30 mouse cellular contexts compared by ENCODE assay signal in genomic region chr4:152900049-152900448, GRCm38 (mm10).
A peak's percentile ranks its signal among the peaks of the same experiment; 100 is the strongest.
DNase-seq lines count a peak whose midpoint lies in the region; ATAC-seq and TF ChIP-seq lines count a peak whose summit lies in the region.
"Had no signal": no experiment of that assay in that cellular context is flagged by ENCODE, and none has a peak within 500 bp of the region (broad histone marks: within the 10 kb centered on the region; RNA-seq: fewer than 3 reads in every experiment).

No protein-coding gene starts in this region.

- H3K27me3 ChIP-seq in forebrain, postnatal 0 days (ENCODE audit: insufficient read depth, low read length): no peaks in the 10 kb centered on the region
- H3K27me3 ChIP-seq in forebrain, embryonic 10.5 days (ENCODE audit: poor library complexity, severe bottlenecking): 0 out of 2 replicates have a peak, but pooled peaks cover 9% of the 10 kb centered on the region
- H3K27me3 ChIP-seq: embryonic facial prominence, embryonic 15.5 days; liver, embryonic 13.5 days; neural tube, embryonic 15.5 days had no signal

- DNase-seq in forebrain, postnatal 0 days: peak; percentile 39
- no peak for DNase-seq in forebrain, embryonic 10.5 days (ENCODE audit: extremely low spot score, low spot score)
- peak; percentile 40 for DNase-seq in layer of hippocampus, adult 9-11 months
- no peak for DNase-seq in layer of hippocampus, postnatal 25 days (ENCODE audit: extremely low spot score in 1 of 2, low spot score in 1 of 2)
- DNase-seq in right cerebral cortex, adult 18-20 months: peak; percentile 19
- DNase-seq in right cerebral cortex, postnatal 25 days: no peak
- no peak for DNase-seq in heart, adult 9 months (ENCODE audit: low spot score in 2 of 2)
- DNase-seq: adrenal gland, postnatal 14 days; cerebellum, adult 18-20 months; cerebellum, postnatal 14 days; gastrocnemius, postnatal 14 days; kidney, adult 18-20 months; kidney, postnatal 25 days; liver, embryonic 13.5 days; lung, adult 18-20 months; midbrain, embryonic 14.5 days; retina, postnatal 1 day; spleen, adult 18-20 months; thymus, adult 18-20 months; thymus, postnatal 36 days had no signal

- no peak for TF ChIP-seq CTCF in forebrain, postnatal 0 days (IDR thresholded peaks at IDR 0.05; ENCODE audit: low read depth)

- H3K4me3 ChIP-seq in forebrain, postnatal 0 days (ENCODE audit: low read depth, low read length): no peak overlapping the region
- no peak overlapping the region for H3K4me3 ChIP-seq in forebrain, embryonic 10.5 days
- H3K4me3 ChIP-seq: embryonic facial prominence, embryonic 10.5 days; embryonic facial prominence, embryonic 15.5 days; heart, embryonic 10.5 days; heart, embryonic 15.5 days; kidney, embryonic 15.5 days; liver, embryonic 13.5 days; neural tube, embryonic 15.5 days had no signal

- no peaks in the 10 kb centered on the region for H3K9me3 ChIP-seq in forebrain, postnatal 0 days (ENCODE audit: low read length)
- H3K9me3 ChIP-seq in forebrain, embryonic 10.5 days: no peaks in the 10 kb centered on the region
- H3K9me3 ChIP-seq: embryonic facial prominence, embryonic 10.5 days; embryonic facial prominence, embryonic 15.5 days; heart, embryonic 10.5 days; heart, embryonic 15.5 days; kidney, embryonic 15.5 days; neural tube, embryonic 15.5 days had no signal

- no peaks in the 10 kb centered on the region for H3K36me3 ChIP-seq in forebrain, postnatal 0 days (ENCODE audit: insufficient read depth)
- H3K36me3 ChIP-seq in forebrain, embryonic 10.5 days (replicated peaks): no peaks in the 10 kb centered on the region
- H3K36me3 ChIP-seq: embryonic facial prominence, embryonic 10.5 days; embryonic facial prominence, embryonic 15.5 days; heart, embryonic 10.5 days; heart, embryonic 15.5 days; kidney, embryonic 15.5 days; liver, embryonic 13.5 days; neural tube, embryonic 15.5 days had no signal

- peak overlapping the region; percentile 40; the same call in 1 of the 2 replicates for H3K27ac ChIP-seq in forebrain, postnatal 0 days (ENCODE audit: low read depth, low read length)
- H3K27ac ChIP-seq in forebrain, embryonic 10.5 days: no peak overlapping the region
- H3K27ac ChIP-seq: embryonic facial prominence, embryonic 10.5 days; embryonic facial prominence, embryonic 15.5 days; heart, embryonic 10.5 days; heart, embryonic 15.5 days; kidney, embryonic 15.5 days; liver, embryonic 13.5 days; macrophage; neural tube, embryonic 15.5 days had no signal

- WGBS in forebrain, postnatal 0 days: 37% methylated on average over 4 of the region's 4 CpGs
- 70% methylated on average over 4 of the region's 4 CpGs for WGBS in forebrain, embryonic 10.5 days

- no peaks in the 10 kb centered on the region for H3K4me1 ChIP-seq in forebrain, postnatal 0 days (ENCODE audit: insufficient read depth)
- H3K4me1 ChIP-seq in forebrain, embryonic 10.5 days: peaks cover 8% of the 10 kb centered on the region; the same call in 1 of the 2 replicates
- H3K4me1 ChIP-seq: embryonic facial prominence, embryonic 10.5 days; embryonic facial prominence, embryonic 15.5 days; heart, embryonic 15.5 days; kidney, embryonic 15.5 days; liver, embryonic 13.5 days had no signal

- H3K4me2 ChIP-seq in forebrain, postnatal 0 days (ENCODE audit: low read depth): no peak overlapping the region
- H3K4me2 ChIP-seq: embryonic facial prominence, embryonic 15.5 days; heart, embryonic 15.5 days; kidney, embryonic 15.5 days; liver, embryonic 13.5 days; neural tube, embryonic 15.5 days had no signal

- ATAC-seq in forebrain, postnatal 0 days: peak; percentile 74; the same call in 1 of the 2 replicates
- ATAC-seq: CD4-positive, CD25-positive, alpha-beta regulatory T cell, adult 4 months; hindbrain, embryonic 16.5 days; lung, postnatal 0 days had no signal

- H3K9ac ChIP-seq in forebrain, postnatal 0 days: no peak overlapping the region
- H3K9ac ChIP-seq: embryonic facial prominence, embryonic 15.5 days; heart, embryonic 15.5 days; kidney, embryonic 15.5 days; liver, embryonic 13.5 days; neural tube, embryonic 15.5 days had no signal

Comparison
In these comparisons a context has a peak if more than half of its experiments do, and no peak if none do; other contexts are left out.
1. DNase-seq: peak in forebrain, postnatal 0 days (single experiment), layer of hippocampus, adult 9-11 months (single experiment) and right cerebral cortex, adult 18-20 months (single experiment); none in forebrain, embryonic 10.5 days (single experiment), layer of hippocampus, postnatal 25 days (0 of 2), right cerebral cortex, postnatal 25 days (single experiment) and heart, adult 9 months (0 of 2).